Mouse (Mus musculus) liver, embryonic 14 days (tissue): ENCODE data around the gene Farp2. TPM values are rescaled to one million over a fixed set of nuclear protein-coding genes. Genes with fewer than 3 reads are reported as not detected.

Experiments
- polyA plus RNA-seq: library from polyadenylated mRNA; depleted of rRNA; stranded (reverse); fragments of >200 nt; gene quantifications from 2 replicates; pipeline ENCODE4 v1.2.3, GENCODE M21; 2012; rRNA removed

Gene Farp2
- polyA plus RNA-seq = 0.69 and 0.77 TPM in 2 replicates

DNA sequence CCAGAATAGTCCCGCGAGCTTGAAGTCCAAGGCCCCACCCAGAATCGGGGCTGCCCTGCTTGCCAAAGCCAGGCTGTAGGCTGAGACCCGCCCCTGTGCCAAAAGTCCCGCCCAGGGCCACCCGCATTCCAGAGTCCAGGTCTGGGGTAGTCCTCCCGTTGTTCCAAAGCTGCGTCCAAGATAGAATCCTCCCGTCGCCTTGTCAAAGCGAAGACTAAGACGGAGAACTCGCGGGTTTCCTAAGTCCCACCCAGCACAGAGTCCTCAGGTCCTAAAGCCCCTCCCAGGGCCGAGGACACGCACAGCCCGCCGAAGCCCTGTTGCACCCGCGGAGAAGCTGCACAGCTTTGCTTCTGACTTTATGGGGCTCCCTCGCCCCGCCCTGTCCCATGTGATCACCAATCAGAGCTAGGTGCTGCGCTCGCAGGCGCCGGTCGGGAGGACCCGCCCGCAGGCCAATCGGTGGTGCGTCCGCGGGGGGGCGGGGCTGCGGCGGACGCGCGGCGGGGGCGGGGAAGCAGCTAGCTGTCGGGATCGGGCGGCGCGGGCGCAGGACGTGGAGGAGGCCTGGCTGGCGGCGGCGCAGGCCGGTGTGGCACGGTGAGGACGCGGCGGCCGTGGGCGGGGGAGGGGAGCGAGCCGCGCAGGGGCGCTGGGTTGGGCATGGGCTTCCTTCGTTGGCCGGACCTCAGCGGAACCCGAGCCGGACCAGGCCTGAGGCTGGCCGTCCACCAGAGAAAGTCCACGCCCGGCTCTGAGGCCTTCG, at the start of gene Farp2:
TSS of gene Farp2 (plus strand) at position 495 of the 766 bp plus-strand sequence.

DNA sequence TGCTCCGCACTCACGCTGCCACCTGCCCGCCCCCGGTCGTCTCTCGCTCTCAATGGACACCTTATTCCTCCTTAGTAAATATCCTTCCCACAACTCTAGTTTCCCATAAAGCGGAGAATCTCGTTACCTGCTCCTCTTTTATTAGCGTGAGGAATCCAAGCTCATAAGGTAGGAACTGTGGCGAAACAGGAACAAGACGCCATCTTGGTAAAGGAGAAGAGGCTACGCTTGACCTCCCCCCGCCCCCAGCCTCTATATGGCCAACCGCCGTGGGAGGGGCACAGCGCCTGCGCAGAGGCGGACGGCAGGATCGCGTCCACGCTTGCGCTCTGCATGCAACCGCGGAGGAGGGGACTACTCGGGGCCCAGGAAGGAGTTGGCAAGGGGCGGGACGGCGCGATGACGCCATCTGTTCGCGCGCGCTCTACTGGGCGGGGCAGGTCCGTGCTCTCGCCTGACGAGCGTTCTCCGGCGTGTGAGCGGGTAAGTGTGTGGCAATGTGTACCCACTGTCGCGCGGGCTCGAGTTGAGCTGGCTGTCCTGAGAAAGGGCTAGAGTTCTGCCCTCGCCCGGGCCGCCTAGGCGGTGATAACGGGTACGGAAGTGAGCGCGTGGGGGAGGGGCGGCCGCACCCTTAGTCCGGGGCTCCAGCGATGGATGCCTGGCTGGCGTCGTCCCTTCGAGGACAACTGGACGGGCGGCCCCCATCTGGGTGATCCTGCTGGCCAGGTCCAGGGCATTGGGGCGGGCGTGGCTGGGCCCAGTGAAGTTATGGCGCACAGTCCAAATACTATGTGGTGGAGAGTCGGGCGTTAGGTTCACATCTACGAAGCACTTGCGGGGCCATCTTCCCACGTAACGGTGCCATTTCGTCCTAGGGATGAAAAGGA, 33.0 kb upstream of the Farp2 start, which contains the start of gene Hdlbp:
TSS of gene Hdlbp (minus strand) at position 230 of the 890 bp plus-strand sequence.

DNA sequence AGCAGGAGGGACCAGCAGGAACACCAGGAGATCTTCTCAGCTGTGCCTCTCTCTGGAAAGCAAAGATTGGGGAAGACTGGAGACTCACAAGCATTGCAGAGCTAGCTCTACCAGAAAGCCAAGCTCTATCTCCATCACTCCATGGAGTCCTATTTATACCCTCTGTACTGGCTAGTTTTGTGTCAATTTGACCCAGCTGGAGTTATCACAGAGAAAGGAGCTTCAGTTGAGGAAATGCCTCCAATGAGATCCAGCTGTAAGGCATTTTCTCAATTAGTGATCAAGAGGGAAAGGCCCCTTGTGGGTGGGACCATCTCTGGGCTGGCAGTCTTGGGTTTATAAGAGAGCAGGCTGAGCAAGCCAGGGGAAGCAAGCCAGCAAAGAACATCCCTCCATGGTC, 146.7 kb downstream of the Farp2 start, which contains the start of gene Stk25:
TSS of gene Stk25 (minus strand) at position 101 of the 400 bp plus-strand sequence.

Other genes with a start within 250 kb of the Farp2 start
- 7.2 and 7.7 TPM in 2 replicates for gene Mterf4, start 206.2 kb upstream of the Farp2 start, polyA plus RNA-seq
- gene Ppp1r7, start 169.2 kb upstream of the Farp2 start, polyA plus RNA-seq = 7.4 and 9.4 TPM in 2 replicates
- 6.2 and 6.8 TPM in 2 replicates for gene Pask, start 168.6 kb upstream of the Farp2 start, polyA plus RNA-seq
- gene Ano7, start 138.1 kb upstream of the Farp2 start, polyA plus RNA-seq = 0.08 and 0.17 TPM in 2 replicates
- gene Hdlbp, start 33.3 kb upstream of the Farp2 start, polyA plus RNA-seq = 45.4 and 51.7 TPM in 2 replicates
- 34.2 and 37.4 TPM in 2 replicates for gene Stk25, start 146.6 kb downstream of the Farp2 start, polyA plus RNA-seq
- gene Bok, start 173.6 kb downstream of the Farp2 start, polyA plus RNA-seq = 1.5 and 1.8 TPM in 2 replicates
- gene Atg4b, start 239.4 kb downstream of the Farp2 start, polyA plus RNA-seq = 19.2 and 20.3 TPM in 2 replicates
- gene Thap4, start 242.8 kb downstream of the Farp2 start, polyA plus RNA-seq = 9.0 and 10.7 TPM in 2 replicates